Mouse (Mus musculus) myocyte (in vitro differentiated cells): ENCODE results near the gene Kif7.

Source experiments
- MAX ChIP-seq: IDR thresholded peaks from one replicate; pipeline ENCODE4 v1.6.1; 2011; ENCODE audit warnings: low read depth, mild to moderate bottlenecking, control low read depth
- MYOD1 ChIP-seq, 3 experiments: IDR thresholded peaks; one replicate each; pipeline ENCODE4 v1.6.1; 2011; ENCODE audit warnings: control low read depth in 2 of 3, low read depth in 2 of 3, mild to moderate bottlenecking in 2 of 3, moderate library complexity in 1 of 3; ENCODE audit not compliant: insufficient read length in 2 of 3, control insufficient read depth in 1 of 3
- POLR2A ChIP-seq: IDR thresholded peaks from one replicate; pipeline ENCODE4 v1.6.1; 2011; ENCODE audit warnings: low read depth, mild to moderate bottlenecking, control low read depth, moderate library complexity; ENCODE audit not compliant: insufficient read length

- TF ChIP-seq MYOD1 (IDR thresholded peaks at IDR 0.05; ENCODE audit: control insufficient read depth in 1 of 3, insufficient read length in 2 of 3, low read depth in 2 of 3) (no peak), POLR2A (no peak), MAX (no peak)
These were observed 14.3 kb upstream of the Kif7 start for GRCm38 (mm10) chr7:79729743-79730370.
